Mouse (Mus musculus) inflammation-experienced regulatory T-cells (primary cell): ENCODE data around the gene Rsph4a. TPM values are rescaled to one million over a fixed set of nuclear protein-coding genes. Genes with fewer than 3 reads are reported as not detected.

Source experiments
- polyA plus RNA-seq, 2 experiments: library from polyadenylated mRNA; unstranded; fragments of 100-300 nt; shearing (Covaris generic); gene quantifications; one replicate each; pipeline ENCODE4 v1.2.1; 2017

The Rsph4a gene
- polyA plus RNA-seq, result under 1 TPM; 0.36 to 0.37 TPM

GRCm38 (mm10) chr10:33904530-33905481, at the start of gene Rsph4a:
TSS of gene Rsph4a (plus strand) at chr10:33905111.

GRCm38 (mm10) chr10:33857421-33857820, 47.5 kb upstream of the Rsph4a start, which contains the start of gene Sult3a1:
TSS of gene Sult3a1 (plus strand) at chr10:33857721.

GRCm38 (mm10) chr10:33950803-33951583, 46.1 kb downstream of the Rsph4a start, which contains the start of gene Zup1:
TSS of gene Zup1 (minus strand) at chr10:33951269.

Other genes starting within 250 kb of the Rsph4a start
- gene Sult3a2, start 118.4 kb upstream of the Rsph4a start, polyA plus RNA-seq, result under 1 TPM; 0.22 to 0.33 TPM
- not detected for gene Sult3a1, start 47.4 kb upstream of the Rsph4a start, polyA plus RNA-seq
- 10 to 100 TPM; 54.7 to 61.8 TPM for gene Zup1, start 46.2 kb downstream of the Rsph4a start, polyA plus RNA-seq
- 100 to 1,000 TPM; 120 to 137 TPM for gene Rwdd1, start 114.5 kb downstream of the Rsph4a start, polyA plus RNA-seq
- gene Trappc3l, start 132.5 kb downstream of the Rsph4a start, polyA plus RNA-seq, result not detected
- gene Calhm4, start 139.2 kb downstream of the Rsph4a start, polyA plus RNA-seq, result under 1 TPM in 1 of 2 experiments, not detected in 1; 0.06 TPM
- under 1 TPM in 1 of 2 experiments, not detected in 1; 0.06 TPM for gene Calhm5, start 191.4 kb downstream of the Rsph4a start, polyA plus RNA-seq
- gene Calhm6, start 222.9 kb downstream of the Rsph4a start, polyA plus RNA-seq, result 10 to 100 TPM; 29.4 to 36.1 TPM